10 mouse cellular contexts compared by ENCODE assay signal in genomic region chr13:24112689-24113348, GRCm38 (mm10).
DNase-seq lines count a peak whose midpoint lies in the region; ATAC-seq and TF ChIP-seq lines count a peak whose summit lies in the region.
"Had no signal": no experiment of that assay in that cellular context is flagged by ENCODE, and none has a peak within 500 bp of the region (broad histone marks: within the 10 kb centered on the region; RNA-seq: fewer than 3 reads in every experiment).

No protein-coding gene starts in this region.

- no peak for TF ChIP-seq CTCF in thymus, adult 2 months (IDR thresholded peaks at IDR 0.05; ENCODE audit: borderline replicate concordance, control insufficient read depth, extremely low read depth, insufficient read depth, low read length, poor library complexity)

- peak; percentile 69 for DNase-seq in liver
- peak; percentile 72 to 76 for DNase-seq in cerebellum, adult 18-20 months
- DNase-seq in forelimb bud, embryonic 11.5 days (ENCODE audit: low read depth, low spot score): peak; percentile 57
- DNase-seq in kidney, adult 9 months: peak; percentile 72
- DNase-seq in lung, adult 18-20 months: peak; percentile 83 to 88
- DNase-seq in thymus, adult 2 months: peak; percentile 32

- ATAC-seq in liver, embryonic 12.5 days: no peak
- peak; percentile 46; the same call in 1 of the 2 replicates for ATAC-seq in neutrophil, adult 5-6 weeks (ENCODE audit: extremely low read depth, insufficient number of reproducible peaks, low FRiP score, poor library complexity, severe bottlenecking)

- TF ChIP-seq POLR2A in thymus, adult 2 months (IDR thresholded peaks at IDR 0.05; ENCODE audit: control insufficient read depth, extremely low read depth, insufficient read depth, low read length, poor library complexity): no peak

- H3K36me3 ChIP-seq in liver, embryonic 12.5 days: no peaks in the 10 kb centered on the region
- no peaks in the 10 kb centered on the region for H3K36me3 ChIP-seq in thymus, adult 2 months (ENCODE audit: control insufficient read depth, insufficient read depth, low read length)

- no peaks in the 10 kb centered on the region for H3K9me3 ChIP-seq in liver, embryonic 12.5 days (replicated peaks)
- H3K9me3 ChIP-seq: embryonic facial prominence, embryonic 12.5 days; megakaryocyte, embryonic 14.5 days had no signal

- H3K9ac ChIP-seq in liver, embryonic 12.5 days: no peak overlapping the region
- H3K9ac ChIP-seq: embryonic facial prominence, embryonic 12.5 days had no signal

- no peak overlapping the region for H3K4me2 ChIP-seq in liver, embryonic 12.5 days
- H3K4me2 ChIP-seq: embryonic facial prominence, embryonic 12.5 days had no signal

- no peaks in the 10 kb centered on the region for H3K27me3 ChIP-seq in liver, embryonic 12.5 days (replicated peaks)
- no peaks in the 10 kb centered on the region for H3K27me3 ChIP-seq in thymus, adult 2 months (ENCODE audit: control insufficient read depth, insufficient read depth, low read length)
- H3K27me3 ChIP-seq: embryonic facial prominence, embryonic 12.5 days had no signal

- 63% methylated on average over 9 of the region's 9 CpGs for WGBS in liver, embryonic 12.5 days (ENCODE audit: insufficient replicate concordance)
- WGBS in thymus, adult 2 months: 76% methylated on average over 9 of the region's 9 CpGs

- H3K27ac ChIP-seq in liver, embryonic 12.5 days: no peak overlapping the region
- no peak overlapping the region for H3K27ac ChIP-seq in thymus, adult 2 months (ENCODE audit: control insufficient read depth, insufficient read depth, low read length)
- H3K27ac ChIP-seq: embryonic facial prominence, embryonic 12.5 days had no signal

- 0 out of 2 replicates have a peak, but pooled peaks cover 8% of the 10 kb centered on the region for H3K4me1 ChIP-seq in liver, embryonic 12.5 days
- H3K4me1 ChIP-seq in thymus, adult 2 months (replicated peaks; ENCODE audit: control insufficient read depth, insufficient read depth, low read length): no peaks in the 10 kb centered on the region
- H3K4me1 ChIP-seq: embryonic facial prominence, embryonic 12.5 days had no signal

- H3K4me3 ChIP-seq in liver, embryonic 12.5 days: no peak overlapping the region
- H3K4me3 ChIP-seq in thymus, adult 2 months (ENCODE audit: control insufficient read depth, insufficient read depth, low read length): no peak overlapping the region
- H3K4me3 ChIP-seq: embryonic facial prominence, embryonic 12.5 days; megakaryocyte, embryonic 14.5 days had no signal

Comparison
In these comparisons a context has a peak if more than half of its experiments do, and no peak if none do; other contexts are left out.
1. DNase-seq: peak in every context shown above with its lines; median percentile 86 in lung, adult 18-20 months; 74 in cerebellum, adult 18-20 months; 72 in kidney, adult 9 months; 69 in liver; 57 in forelimb bud, embryonic 11.5 days; 32 in thymus, adult 2 months.